Mouse (Mus musculus) stomach, embryonic 16.5 days (tissue): ENCODE data around the gene Slitrk5. TPM values are rescaled to one million over a fixed set of nuclear protein-coding genes. Genes with fewer than 3 reads are reported as not detected.

Source experiments
- ATAC-seq: fragments of 200-750 bp; cut with Nextera tagmentation; 2 replicates; pipeline ENCODE4 v1.8.0; 2017; ENCODE audit warnings: moderate number of reproducible peaks, moderate TSS enrichment; ENCODE audit not compliant: insufficient read depth, low FRiP score
- H3K27ac ChIP-seq: fragments of 300-500 bp; sonication (generic); 2 replicates; pipeline ENCODE4 v1.5.1; 2014; ENCODE audit warnings: low read length
- H3K27me3 ChIP-seq: fragments of 300-500 bp; sonication (generic); 2 replicates; pipeline ENCODE4 v1.6.1; 2014; ENCODE audit warnings: low read length, control low read depth, mixed read lengths; ENCODE audit not compliant: control insufficient read depth, insufficient read depth
- H3K36me3 ChIP-seq: fragments of 300-500 bp; sonication (generic); 2 replicates; pipeline ENCODE4 v1.6.1; 2014; ENCODE audit warnings: low read length; ENCODE audit not compliant: control insufficient read depth, insufficient read depth
- H3K4me1 ChIP-seq: fragments of 300-500 bp; sonication (generic); 2 replicates; pipeline ENCODE4 v1.6.1; 2014; ENCODE audit warnings: low read length, control low read depth, mixed read lengths; ENCODE audit not compliant: control insufficient read depth, insufficient read depth
- H3K4me2 ChIP-seq: fragments of 300-500 bp; sonication (generic); 2 replicates; pipeline ENCODE4 v1.6.1; 2014; ENCODE audit warnings: low read depth, low read length, mixed read lengths
- H3K4me3 ChIP-seq: fragments of 300-500 bp; sonication (generic); replicated peaks from 2 replicates; pipeline ENCODE4 v1.5.1; 2014; ENCODE audit warnings: mild to moderate bottlenecking, low read length
- H3K9ac ChIP-seq: fragments of 300-500 bp; sonication (generic); 2 replicates; pipeline ENCODE4 v1.6.1; 2014; ENCODE audit warnings: low read length
- H3K9me3 ChIP-seq: fragments of 300-500 bp; sonication (generic); replicated peaks from 2 replicates; pipeline ENCODE4 v1.6.1; 2016; ENCODE audit warnings: low read length, control low read depth; ENCODE audit not compliant: control insufficient read depth
- WGBS: fragments of 180-500 bp; shearing (Covaris S2); extraction: QIAGEN DNeasy Blood & Tissue Kit; methylation state at CpG from one replicate; pipeline ENCODE4 v1.1.7; 2014; 5-methylcytosine and 5-hydroxymethylcytosine counted together
- polyA plus RNA-seq: library from polyadenylated mRNA; unstranded; fragments of >200 nt; fragmentation: Nextera tagmentation; extraction: Ambion mirVana; gene quantifications from 2 replicates; pipeline ENCODE4 v1.2.1, GENCODE M21; 2015

The Slitrk5 gene
- polyA plus RNA-seq: 3.8 and 4.0 TPM in 2 replicates

DNA sequence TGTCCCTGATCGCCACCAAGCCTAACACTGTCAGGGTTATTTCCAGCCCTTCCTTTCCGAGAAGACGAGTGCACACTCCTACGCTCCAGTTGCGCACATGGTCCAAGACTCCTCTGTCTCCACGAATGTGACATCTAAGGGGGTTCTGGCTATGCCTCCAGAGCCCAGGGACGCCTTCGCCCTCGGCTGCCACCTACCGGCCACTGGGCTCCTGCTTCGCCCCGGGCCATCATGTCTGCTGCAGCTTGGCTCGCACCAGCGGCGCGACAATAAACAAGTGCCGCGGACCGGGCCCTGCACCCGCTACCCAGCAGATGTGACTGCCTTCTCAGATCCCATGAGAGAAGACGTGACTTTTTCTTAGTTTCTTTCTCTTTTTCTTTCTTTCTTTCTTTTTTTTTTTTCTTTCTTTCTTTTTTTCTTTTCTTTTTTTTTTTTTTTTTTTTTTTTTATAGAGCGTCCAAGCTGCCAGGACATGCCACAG lies at the start of gene Slitrk5:
TSS of gene Slitrk5 (plus strand) at position 434 of the 484 bp plus-strand sequence.
- WGBS: under 1% methylated on average over 22 of the region's 22 CpGs

GRCm38 (mm10) chr14:111672942-111673341 lies 2.0 kb upstream of the Slitrk5 start:
- no peak for ATAC-seq
- Histone ChIP-seq H3K27me3 (no peaks in the 10 kb centered on the region; the same call in 1 of the 2 replicates), H3K36me3 (no peaks in the 10 kb centered on the region), H3K9me3 (no peaks in the 10 kb centered on the region), H3K27ac (no peak overlapping the region), H3K4me1 (no peaks in the 10 kb centered on the region; the same call in 1 of the 2 replicates), H3K4me2 (no peak overlapping the region), H3K4me3 (no peak overlapping the region), H3K9ac (no peak overlapping the region)
- WGBS: 42% methylated on average over 1 of the region's 1 CpGs

More for the DNA sequence above, at the start of gene Slitrk5:
- peak; percentile 75; the same call in 1 of the 2 replicates for ATAC-seq
- H3K9ac ChIP-seq: peak within 1 kb of the TSS; percentile 79
- no peaks in the 10 kb centered on the region; the same call in 1 of the 2 replicates for H3K4me1 ChIP-seq
- H3K4me3 ChIP-seq: peak within 1 kb of the TSS; percentile 68
- H3K9me3 ChIP-seq: no peaks in the 10 kb centered on the region
- peak within 1 kb of the TSS; percentile 98 for H3K4me2 ChIP-seq
- H3K27me3 ChIP-seq: peaks cover 4% of the 10 kb centered on the region; the same call in 1 of the 2 replicates
- H3K36me3 ChIP-seq: no peaks in the 10 kb centered on the region
- peak within 1 kb of the TSS; percentile 55 for H3K27ac ChIP-seq

GRCm38 (mm10) chr14:111675211-111676165 lies 591 bp downstream of the Slitrk5 start:
- ATAC-seq: peak; percentile 72
- WGBS: under 1% methylated on average over 81 of the region's 94 CpGs
- Histone ChIP-seq H3K36me3 (no peaks in the 10 kb centered on the region), H3K27me3 (peaks cover 11% of the 10 kb centered on the region; the same call in 1 of the 2 replicates), H3K27ac (peak overlapping the region; percentile 55), H3K4me1 (peaks cover under 1% of the 10 kb centered on the region), H3K9ac (peak overlapping the region; percentile 79), H3K9me3 (no peaks in the 10 kb centered on the region), H3K4me2 (peak overlapping the region; percentile 98), H3K4me3 (peak overlapping the region; percentile 68)

DNA sequence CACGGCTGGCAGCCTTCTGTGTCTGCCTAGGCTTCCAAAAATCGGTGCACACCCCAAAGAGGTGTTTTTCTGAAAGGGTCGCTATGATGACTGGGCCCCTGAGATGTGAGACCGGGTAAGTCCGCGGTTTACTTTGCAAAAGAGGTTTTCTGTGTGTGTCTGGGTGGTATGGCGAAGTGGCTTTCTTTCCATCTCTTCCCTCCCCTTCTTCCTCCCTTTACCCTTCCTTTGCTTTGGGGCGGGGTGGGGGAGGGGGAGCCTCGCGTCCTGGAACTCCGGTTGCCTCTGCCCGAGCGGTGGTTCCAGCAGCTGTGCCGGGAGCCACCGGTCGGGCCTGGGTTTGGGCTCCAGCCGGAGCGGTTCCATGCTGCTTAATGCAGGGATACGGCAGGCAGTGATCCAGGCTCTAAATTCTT lies 1.3 kb downstream of the Slitrk5 start:
- Histone ChIP-seq H3K4me3 (peak overlapping the region; percentile 68), H3K4me1 (peaks cover 7% of the 10 kb centered on the region), H3K27ac (peak overlapping the region; percentile 55; the same call in 1 of the 2 replicates), H3K27me3 (peaks cover 18% of the 10 kb centered on the region; the same call in 1 of the 2 replicates), H3K9me3 (no peaks in the 10 kb centered on the region), H3K36me3 (no peaks in the 10 kb centered on the region), H3K9ac (peak overlapping the region; percentile 79), H3K4me2 (peak overlapping the region; percentile 98)
- ATAC-seq: peak; percentile 48; the same call in 1 of the 2 replicates
- WGBS: under 1% methylated on average over 18 of the region's 19 CpGs

- H3K9me3 ChIP-seq: no peaks in the 10 kb centered on the region
- peak overlapping the region; percentile 98 for H3K4me2 ChIP-seq
- H3K27ac ChIP-seq: no peak overlapping the region
- H3K4me1 ChIP-seq: peaks cover 7% of the 10 kb centered on the region
- peak overlapping the region; percentile 68 for H3K4me3 ChIP-seq
- ATAC-seq: no peak
- peak overlapping the region; percentile 12; the same call in 1 of the 2 replicates for H3K9ac ChIP-seq
- WGBS: 2% methylated on average over 18 of the region's 18 CpGs
- peaks cover 18% of the 10 kb centered on the region; the same call in 1 of the 2 replicates for H3K27me3 ChIP-seq
- no peaks in the 10 kb centered on the region for H3K36me3 ChIP-seq
These were observed 2.0 kb downstream of the Slitrk5 start for GRCm38 (mm10) chr14:111676851-111677291.

- ATAC-seq: no peak
- H3K27ac ChIP-seq: no peak overlapping the region
- H3K4me3 ChIP-seq: peak overlapping the region; percentile 68
- peaks cover 18% of the 10 kb centered on the region; the same call in 1 of the 2 replicates for H3K27me3 ChIP-seq
- H3K36me3 ChIP-seq: no peaks in the 10 kb centered on the region
- peak overlapping the region; percentile 38; the same call in 1 of the 2 replicates for H3K9ac ChIP-seq
- WGBS: 5% methylated on average over 17 of the region's 17 CpGs
- peak overlapping the region; percentile 98 for H3K4me2 ChIP-seq
- H3K9me3 ChIP-seq: no peaks in the 10 kb centered on the region
- H3K4me1 ChIP-seq: peaks cover 7% of the 10 kb centered on the region
These were observed 2.6 kb downstream of the Slitrk5 start for GRCm38 (mm10) chr14:111677361-111678070.

GRCm38 (mm10) chr14:111680271-111680670 lies 5.4 kb downstream of the Slitrk5 start:
- Histone ChIP-seq H3K27me3 (peaks cover 18% of the 10 kb centered on the region; the same call in 1 of the 2 replicates), H3K36me3 (no peaks in the 10 kb centered on the region), H3K4me2 (peak overlapping the region; percentile 87; the same call in 1 of the 2 replicates), H3K9ac (no peak overlapping the region), H3K27ac (no peak overlapping the region), H3K4me3 (no peak overlapping the region), H3K9me3 (no peaks in the 10 kb centered on the region), H3K4me1 (peaks cover 7% of the 10 kb centered on the region)
- 61% methylated on average over 8 of the region's 8 CpGs for WGBS
- ATAC-seq: no peak

- Histone ChIP-seq H3K27ac (no peak overlapping the region), H3K9ac (peak overlapping the region; percentile 59), H3K9me3 (no peaks in the 10 kb centered on the region), H3K4me1 (peaks cover 7% of the 10 kb centered on the region), H3K4me3 (peak overlapping the region; percentile 56), H3K4me2 (peak overlapping the region; percentile 87), H3K36me3 (no peaks in the 10 kb centered on the region), H3K27me3 (peaks cover 18% of the 10 kb centered on the region; the same call in 1 of the 2 replicates)
- ATAC-seq: peak; percentile 46; the same call in 1 of the 2 replicates
- under 1% methylated on average over 38 of the region's 38 CpGs for WGBS
These were observed 6.3 kb downstream of the Slitrk5 start for GRCm38 (mm10) chr14:111681092-111681708.
